Mouse (Mus musculus): Measurements from ENCODE around the gene Sumo2.
"Not testable (repeated sequence)": the region's sequence is repeated elsewhere in the genome, so short reads cannot be mapped to it uniquely, and the experiment has no call there.

Gene Sumo2

GRCm38 (mm10) chr11:115536038-115536681 lies at the start of gene Sumo2:
TSS of gene Sumo2 (minus strand) at chr11:115536276.
- peak; percentile 98 for DNase-seq

DNA sequence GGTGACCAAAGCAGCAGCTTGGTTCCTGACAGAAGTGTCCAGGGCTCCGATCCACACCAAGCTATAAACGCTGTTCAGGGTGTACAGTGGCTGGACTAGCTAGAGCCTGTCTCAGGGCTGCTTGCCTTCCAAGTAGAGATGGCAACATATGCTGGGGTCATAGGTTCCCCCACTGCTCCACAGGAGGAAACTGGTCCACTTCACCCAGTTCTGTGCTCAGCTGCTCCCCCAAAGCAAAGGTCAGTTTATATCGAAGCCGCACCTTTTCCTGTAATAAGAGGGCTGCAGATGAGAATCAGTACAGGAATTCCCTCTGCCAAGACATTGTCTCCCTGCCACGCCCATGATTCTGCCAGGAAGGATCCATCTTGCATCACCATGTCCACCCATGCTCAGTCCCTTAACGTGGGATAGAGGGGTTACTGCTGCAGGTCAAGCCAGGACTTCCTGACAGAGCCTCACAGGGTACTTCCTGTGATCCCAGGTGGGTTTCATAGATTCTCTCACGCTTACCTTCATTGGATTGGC lies 49.6 kb upstream of the Sumo2 start:
- no peak for DNase-seq

DNA sequence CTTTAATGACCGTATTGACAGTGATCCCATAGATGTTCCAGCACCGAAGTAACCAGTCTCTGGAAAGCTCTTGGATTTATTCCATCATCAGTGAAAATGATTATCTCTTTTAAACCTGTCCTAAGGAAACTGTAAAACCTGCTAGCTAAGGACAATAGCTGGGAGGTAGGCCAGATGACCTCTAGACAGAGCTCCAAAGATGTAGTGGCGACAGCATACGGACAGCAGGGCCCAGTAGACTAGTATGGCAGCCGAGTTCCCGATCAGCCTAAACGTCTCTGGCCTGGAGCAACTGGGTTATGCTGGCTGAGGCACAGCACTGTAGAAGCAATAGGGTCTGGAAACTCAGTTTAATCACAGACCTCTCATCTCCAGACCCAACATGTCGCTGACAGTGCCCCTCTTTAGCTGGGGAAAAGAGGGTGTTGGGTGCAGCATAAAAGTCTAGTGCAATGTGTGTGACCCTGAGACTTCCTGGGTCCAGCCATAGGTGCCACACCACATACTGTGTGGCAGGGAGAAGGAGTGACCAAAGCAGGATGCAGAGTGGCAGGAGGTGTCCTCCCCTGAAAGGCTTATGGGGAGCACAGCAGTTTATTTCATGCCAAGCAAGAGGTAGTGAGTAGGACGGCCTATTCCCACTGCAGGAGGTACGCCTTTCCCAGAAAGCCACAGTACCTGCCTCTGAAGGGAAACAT lies 48.4 kb upstream of the Sumo2 start:
- no peak for DNase-seq

DNA sequence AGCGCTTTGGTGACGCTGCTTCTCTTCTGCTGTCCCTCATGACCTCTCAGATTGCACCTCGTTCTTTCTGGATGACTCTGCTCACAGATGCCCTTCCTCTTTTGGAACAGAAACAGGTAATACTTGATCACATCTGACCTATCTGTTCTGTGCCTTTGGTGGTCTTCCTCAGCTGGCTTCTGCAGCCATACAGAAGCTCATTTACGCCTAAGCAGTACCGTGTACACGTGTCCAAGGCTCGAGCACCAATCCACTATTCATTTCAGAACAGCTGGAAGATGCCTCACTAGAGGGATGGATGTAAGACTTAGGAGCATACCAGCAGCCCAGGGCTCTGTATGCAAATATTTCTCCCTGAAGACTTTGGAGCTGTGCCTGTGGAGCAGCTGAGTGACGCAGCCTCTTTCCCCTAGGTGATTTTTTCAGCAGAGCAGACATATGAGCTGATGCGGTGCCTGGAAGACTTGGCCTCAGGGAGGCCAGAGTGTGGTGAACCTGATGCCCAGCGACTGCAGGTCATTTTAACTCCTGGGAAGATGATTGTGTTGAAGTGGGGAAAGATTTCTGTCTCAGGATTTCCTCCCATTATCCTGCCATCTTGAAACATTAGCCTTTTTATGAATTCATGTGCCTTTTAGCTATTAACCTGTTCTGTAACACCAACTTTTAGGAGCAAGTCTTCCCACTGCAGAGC lies 47.0 kb upstream of the Sumo2 start:
- DNase-seq, result no peak

- DNase-seq, result no peak
Measured at GRCm38 (mm10) chr11:115579080-115579479, 43.0 kb upstream of the Sumo2 start.

DNA sequence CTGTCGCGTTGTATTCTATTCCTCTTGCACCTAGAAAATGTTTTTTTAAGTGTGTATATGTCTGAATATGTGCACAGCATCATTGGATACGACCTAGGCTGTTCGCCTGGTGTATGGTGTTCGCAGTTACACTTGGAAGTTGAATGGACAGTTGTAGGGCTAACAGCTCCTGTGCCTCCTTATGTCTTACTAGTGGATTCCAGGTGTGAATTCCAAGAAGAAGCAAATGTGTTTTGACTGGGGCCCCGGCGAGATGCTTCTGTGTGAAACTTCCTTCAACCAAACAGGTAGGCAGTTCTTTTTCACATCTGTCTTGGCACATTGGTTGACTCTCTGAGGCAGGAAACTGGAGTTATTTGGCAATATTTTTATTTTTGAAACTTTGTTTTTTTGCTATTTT lies 28.9 kb upstream of the Sumo2 start:
- DNase-seq, result no peak

GRCm38 (mm10) chr11:115564064-115564809 lies 28.2 kb upstream of the Sumo2 start, which contains the start of gene Nup85:
TSS of gene Nup85 (plus strand) at chr11:115564434.
- peak; percentile 97 for DNase-seq

DNA sequence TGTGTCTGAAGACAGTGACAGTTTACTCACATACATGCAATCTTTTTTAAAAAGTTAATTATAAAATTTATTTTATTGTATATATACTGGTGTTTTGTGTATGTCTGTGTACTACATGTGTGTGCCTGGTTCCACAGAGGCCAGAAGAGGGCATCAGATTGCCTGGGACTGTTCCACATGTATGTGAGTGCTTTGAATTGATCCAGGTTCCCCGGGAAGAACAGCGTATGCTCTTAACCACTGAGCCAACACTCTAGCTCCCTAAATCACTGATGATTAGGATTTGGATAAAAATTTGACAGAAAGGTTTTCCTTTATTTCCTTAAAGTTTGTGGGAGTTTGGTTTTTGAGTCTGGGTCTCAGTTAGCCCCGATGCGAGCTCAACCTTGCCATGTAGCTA lies 27.3 kb upstream of the Sumo2 start:
- DNase-seq, result no peak

GRCm38 (mm10) chr11:115555717-115556116 lies 19.6 kb upstream of the Sumo2 start:
- no peak for DNase-seq

DNA sequence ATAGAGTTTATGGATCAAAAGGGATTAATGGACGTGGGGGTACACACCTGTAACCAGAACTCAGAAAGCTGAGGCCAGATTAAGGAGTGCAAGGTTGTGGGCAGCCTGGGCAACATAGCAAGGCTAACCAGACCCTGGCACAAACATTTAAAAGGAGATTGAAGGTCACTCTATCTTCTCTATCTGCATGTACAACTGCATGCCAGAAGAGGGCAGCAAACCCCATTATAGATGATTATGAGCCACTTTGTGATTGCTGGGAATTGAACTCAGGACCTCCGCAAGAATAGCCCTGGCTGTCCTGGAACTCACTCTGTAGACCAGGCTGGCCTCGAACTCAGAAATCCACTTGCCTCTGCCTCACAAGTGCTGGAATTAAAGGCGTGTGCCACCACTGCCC lies 16.7 kb upstream of the Sumo2 start:
- DNase-seq, result no peak

- no peak for DNase-seq
Measured at GRCm38 (mm10) chr11:115543571-115543970, 7.5 kb upstream of the Sumo2 start.

- peak; percentile 17 for DNase-seq
Measured at GRCm38 (mm10) chr11:115538045-115538444, 2.0 kb upstream of the Sumo2 start.

DNA sequence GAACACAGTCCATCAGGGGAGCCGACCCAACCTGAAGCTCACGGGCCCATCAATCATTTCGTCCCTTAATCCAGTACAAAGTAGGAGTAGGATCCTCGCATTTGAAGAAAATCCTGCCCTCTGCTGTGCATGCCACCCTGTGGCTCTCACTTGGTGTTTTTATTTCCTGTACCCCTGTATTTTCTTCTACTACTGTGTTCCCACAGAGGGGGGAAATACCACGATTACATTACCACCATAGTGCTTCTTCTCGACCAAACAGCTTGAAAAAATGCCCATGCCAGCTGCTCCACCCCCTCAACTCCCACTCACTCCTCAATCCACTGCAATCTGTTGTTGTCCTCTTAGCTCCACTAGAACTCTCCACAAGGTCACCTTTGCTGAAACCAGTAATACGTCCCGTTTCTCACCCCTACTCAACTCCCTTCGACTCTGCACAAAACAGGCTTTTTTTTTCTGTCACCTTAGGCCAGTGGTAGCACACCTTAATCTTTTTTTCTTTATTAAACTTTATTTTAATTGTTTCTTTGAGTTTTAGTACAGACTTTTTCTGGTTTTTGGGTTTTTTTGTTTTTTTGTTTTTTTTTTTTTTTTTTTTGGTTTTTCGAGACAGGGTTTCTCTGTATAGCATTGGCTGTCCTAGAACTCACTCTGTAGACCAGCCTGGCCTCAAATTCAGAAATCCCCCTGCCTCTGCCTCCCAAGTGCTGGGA lies 936 bp upstream of the Sumo2 start:
- no peak for DNase-seq

DNA sequence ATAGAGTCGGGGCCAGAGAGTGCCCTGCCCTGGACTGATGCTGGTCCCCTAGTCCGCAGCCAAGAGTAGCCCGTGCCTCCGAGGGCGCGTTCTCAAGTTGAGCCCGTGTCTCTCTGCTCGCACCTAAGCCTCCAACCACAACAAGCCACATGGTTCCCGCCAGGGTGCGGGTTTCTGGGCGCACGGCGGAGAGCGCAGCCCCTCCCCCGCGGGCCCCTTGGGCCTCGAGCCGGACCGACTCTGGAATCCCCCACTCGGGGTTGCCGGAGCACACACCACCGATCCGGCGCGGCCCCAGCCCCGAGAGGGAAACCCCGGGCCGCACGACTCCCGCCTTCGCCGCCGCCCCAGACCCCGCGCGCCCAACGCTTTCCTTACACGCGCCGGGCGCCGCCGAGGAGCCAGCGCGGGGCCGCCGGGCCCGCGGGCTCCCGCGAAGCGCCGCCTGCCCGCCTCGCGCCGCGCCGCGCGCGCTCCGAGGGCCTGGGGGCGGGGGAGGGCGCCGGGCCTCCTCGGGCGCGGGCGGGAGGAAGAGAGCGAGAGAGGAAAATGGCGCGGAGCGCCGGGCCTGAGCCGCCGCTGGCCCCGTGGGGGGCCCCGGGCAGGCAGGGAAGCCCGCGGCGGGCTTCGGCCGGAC lies 557 bp downstream of the Sumo2 start:
- peak; percentile 73 for DNase-seq

GRCm38 (mm10) chr11:115534759-115535371 lies 1.2 kb downstream of the Sumo2 start:
- no peak for DNase-seq

GRCm38 (mm10) chr11:115526446-115526845 lies 9.6 kb downstream of the Sumo2 start:
- not testable (repeated sequence) for DNase-seq

- DNase-seq, result no peak
Measured at GRCm38 (mm10) chr11:115522703-115523102, 13.4 kb downstream of the Sumo2 start.

- DNase-seq, result no peak
Measured at GRCm38 (mm10) chr11:115522238-115522637, 13.8 kb downstream of the Sumo2 start.

DNA sequence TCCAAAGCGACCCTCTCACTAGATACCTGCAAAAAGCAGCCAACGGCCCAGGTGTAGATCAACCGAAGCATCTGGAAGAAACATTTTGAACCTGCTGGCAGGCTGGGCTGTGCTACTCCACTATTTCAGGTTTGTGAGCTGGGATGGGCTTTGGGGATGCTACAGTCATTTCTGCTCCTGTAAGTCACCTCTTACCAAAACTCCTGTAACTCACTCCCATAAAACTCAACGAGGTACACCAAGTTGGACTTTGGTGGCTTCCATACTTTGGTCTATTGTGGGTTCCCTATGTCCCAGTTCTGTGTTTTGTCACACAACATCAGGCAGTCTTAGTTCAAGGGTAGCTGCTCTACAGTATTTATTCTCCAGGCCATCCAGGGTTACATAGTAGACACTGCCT lies 15.0 kb downstream of the Sumo2 start:
- no peak for DNase-seq

- DNase-seq, result no peak
Measured at GRCm38 (mm10) chr11:115520218-115520617, 15.9 kb downstream of the Sumo2 start.

DNA sequence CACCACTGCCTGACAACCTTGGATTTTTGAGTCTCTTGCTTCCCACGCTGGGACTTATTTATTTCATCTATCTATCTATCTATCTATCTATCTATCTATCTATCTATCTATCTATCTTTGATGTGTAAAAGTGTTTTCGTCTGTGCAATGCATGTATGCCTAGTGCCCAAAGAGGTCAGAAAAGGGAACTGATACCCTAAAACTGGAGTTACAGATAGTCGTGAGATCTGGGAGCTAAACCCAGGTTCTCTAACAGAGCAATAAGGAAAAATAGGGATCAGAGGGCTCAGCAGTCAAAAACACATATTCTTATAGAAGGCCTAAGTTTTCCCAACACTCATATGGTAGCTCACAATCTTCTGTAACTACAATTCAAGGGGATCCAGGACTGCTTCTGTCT lies 16.5 kb downstream of the Sumo2 start:
- DNase-seq, result no peak

All from cerebellum, adult 9-11 months (tissue).